Mouse (Mus musculus) neural tube, embryonic 12.5 days (tissue): ENCODE results near the gene Pax2. TPM values are rescaled to one million over a fixed set of nuclear protein-coding genes. Genes with fewer than 3 reads are reported as not detected.

ENCODE experiments used
- ATAC-seq: fragments of 200-750 bp; cut with Nextera tagmentation; 2 replicates; pipeline ENCODE4 v1.8.0; 2017; ENCODE audit warnings: low read depth, mild to moderate bottlenecking, moderate TSS enrichment, moderate library complexity; ENCODE audit not compliant: low FRiP score
- H3K27ac ChIP-seq: fragments of 300-500 bp; sonication (generic); 2 replicates; pipeline ENCODE4 v1.5.1; 2016
- H3K27me3 ChIP-seq: fragments of 300-500 bp; sonication (generic); replicated peaks from 2 replicates; pipeline ENCODE4 v1.6.1; 2016; ENCODE audit warnings: mild to moderate bottlenecking
- H3K36me3 ChIP-seq: fragments of 300-500 bp; sonication (generic); 2 replicates; pipeline ENCODE4 v1.6.1; 2016; ENCODE audit warnings: mild to moderate bottlenecking
- H3K4me1 ChIP-seq: fragments of 300-500 bp; sonication (generic); 2 replicates; pipeline ENCODE4 v1.6.1; 2016
- H3K4me2 ChIP-seq: fragments of 300-500 bp; sonication (generic); replicated peaks from 2 replicates; pipeline ENCODE4 v1.6.1; 2016; ENCODE audit warnings: mild to moderate bottlenecking
- H3K4me3 ChIP-seq: fragments of 300-500 bp; sonication (generic); 2 replicates; pipeline ENCODE4 v1.5.1; 2016
- H3K9ac ChIP-seq: fragments of 300-500 bp; sonication (generic); 2 replicates; pipeline ENCODE4 v1.6.1; 2016; ENCODE audit warnings: mild to moderate bottlenecking
- H3K9me3 ChIP-seq: fragments of 300-500 bp; sonication (generic); 2 replicates; pipeline ENCODE4 v1.6.1; 2016; ENCODE audit warnings: mild to moderate bottlenecking
- WGBS: fragments of 180-500 bp; shearing (Covaris S2); methylation state at CpG from one replicate; pipeline ENCODE4 v1.1.7; 2016; 5-methylcytosine and 5-hydroxymethylcytosine counted together
- polyA plus RNA-seq: library from polyadenylated mRNA; unstranded; fragments of >200 nt; fragmentation: Nextera tagmentation; extraction: Ambion mirVana; gene quantifications from 2 replicates; pipeline ENCODE4 v1.2.1, GENCODE M21; 2016

The Pax2 gene
- polyA plus RNA-seq, 1 experiment from 2014 or later: 21.9 TPM

DNA sequence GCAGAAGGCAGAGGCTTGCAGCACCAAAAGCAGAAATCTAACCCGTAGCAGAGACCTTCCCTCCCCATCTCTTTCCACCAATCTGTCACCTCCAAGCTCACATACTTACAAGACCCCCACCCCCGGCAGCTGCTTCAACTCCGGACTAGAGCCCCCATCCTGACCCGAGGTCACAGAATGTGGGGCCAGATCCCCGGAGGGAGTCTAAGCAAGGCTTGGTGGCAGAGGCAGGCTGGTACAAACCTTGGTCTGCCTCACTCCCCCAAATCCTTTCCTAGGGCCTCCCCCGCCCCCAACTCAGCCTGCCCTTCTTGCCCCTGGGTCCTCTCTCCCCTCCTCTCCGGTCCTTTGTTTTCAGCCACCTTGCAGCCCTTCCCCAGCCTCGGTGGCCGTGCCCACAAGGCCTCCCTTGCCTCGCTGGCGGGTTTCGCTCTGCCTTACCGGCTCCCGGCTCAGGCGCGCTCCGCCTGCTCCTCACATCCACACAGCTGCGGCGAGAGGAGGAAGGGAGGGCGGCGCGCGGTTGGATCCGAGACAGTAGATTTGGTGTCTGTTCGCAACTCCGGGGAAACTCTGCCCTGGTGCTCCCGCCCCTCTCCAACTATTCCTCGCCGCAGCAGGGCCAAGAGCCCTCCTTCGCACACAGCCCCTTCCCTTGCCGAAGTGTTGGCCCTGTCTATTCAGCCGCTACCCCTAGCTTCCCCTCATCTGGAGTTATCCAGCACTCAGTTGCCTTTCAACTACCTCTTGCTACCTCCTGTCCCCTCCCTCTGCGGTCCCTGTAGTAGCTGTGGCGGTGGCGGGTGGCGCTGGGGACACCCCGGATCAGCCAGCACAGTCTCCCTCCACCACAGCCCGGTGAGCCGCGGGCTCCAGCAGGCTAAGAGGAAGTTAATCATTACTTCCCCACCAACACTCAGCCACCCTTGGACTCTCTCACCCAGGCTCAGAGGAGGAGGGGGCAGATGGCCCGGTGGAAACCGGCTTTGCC lies 5.5 kb upstream of the Pax2 start:
- Histone ChIP-seq H3K27me3 (peaks cover 96% of the 10 kb centered on the region), H3K4me3 (peak overlapping the region; percentile 26), H3K36me3 (no peaks in the 10 kb centered on the region), H3K27ac (peak overlapping the region; percentile 75), H3K4me1 (peaks cover 27% of the 10 kb centered on the region), H3K9ac (peak overlapping the region; percentile 51), H3K4me2 (peak overlapping the region; percentile 53), H3K9me3 (no peaks in the 10 kb centered on the region)
- ATAC-seq: 0 out of 2 replicates have a peak, but pooled peaks have one; percentile 6
- under 1% methylated on average over 42 of the region's 42 CpGs for WGBS

DNA sequence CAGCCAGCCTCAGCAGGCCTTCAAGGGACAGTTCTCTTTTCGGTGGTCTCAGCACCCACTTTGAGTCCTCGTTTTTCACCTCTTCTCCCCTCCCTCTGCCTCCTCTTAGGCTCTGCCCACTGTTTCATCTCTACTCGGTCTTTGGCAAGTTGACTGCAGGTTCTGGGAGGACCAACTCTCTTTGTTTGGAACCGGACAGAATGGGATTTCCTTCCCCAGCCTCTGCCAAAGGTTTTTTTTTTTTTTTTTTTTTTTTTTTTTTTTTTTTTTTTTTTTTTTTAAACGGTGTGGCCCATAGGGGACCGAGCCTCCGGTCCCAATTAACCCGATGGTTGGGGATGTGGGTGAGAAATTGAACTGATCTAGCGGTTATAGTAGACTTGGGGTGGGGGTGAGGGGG lies 4.8 kb upstream of the Pax2 start:
- WGBS: under 1% methylated on average over 9 of the region's 9 CpGs
- H3K4me2 ChIP-seq: peak overlapping the region; percentile 53
- peak overlapping the region; percentile 51; the same call in 1 of the 2 replicates for H3K9ac ChIP-seq
- H3K9me3 ChIP-seq: no peaks in the 10 kb centered on the region
- H3K27ac ChIP-seq: peak overlapping the region; percentile 75; the same call in 1 of the 2 replicates
- H3K4me1 ChIP-seq: peaks cover 33% of the 10 kb centered on the region
- H3K4me3 ChIP-seq: peak overlapping the region; percentile 26
- H3K36me3 ChIP-seq: no peaks in the 10 kb centered on the region
- H3K27me3 ChIP-seq: peaks cover 96% of the 10 kb centered on the region
- no peak for ATAC-seq

DNA sequence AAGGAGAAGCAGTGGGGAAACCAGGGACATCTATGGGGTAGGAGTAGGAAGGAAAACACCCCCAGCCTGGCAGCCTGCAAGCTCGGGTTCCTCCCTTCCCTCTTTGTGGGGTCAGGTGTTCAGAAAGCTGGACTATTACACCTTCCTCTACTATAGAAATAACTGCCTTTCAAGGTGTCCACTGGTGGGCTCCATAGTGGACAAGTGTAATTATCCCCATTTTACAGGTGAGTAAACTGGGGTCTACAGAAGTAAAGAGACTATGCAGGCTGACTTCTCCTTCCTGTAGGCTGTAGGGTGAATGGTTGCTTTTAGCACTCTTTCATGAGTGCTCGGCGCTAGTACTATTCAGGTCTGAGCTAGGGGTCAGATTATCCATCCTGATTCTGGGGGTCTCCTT lies 4.3 kb upstream of the Pax2 start:
- H3K27ac ChIP-seq: peak overlapping the region; percentile 21

DNA sequence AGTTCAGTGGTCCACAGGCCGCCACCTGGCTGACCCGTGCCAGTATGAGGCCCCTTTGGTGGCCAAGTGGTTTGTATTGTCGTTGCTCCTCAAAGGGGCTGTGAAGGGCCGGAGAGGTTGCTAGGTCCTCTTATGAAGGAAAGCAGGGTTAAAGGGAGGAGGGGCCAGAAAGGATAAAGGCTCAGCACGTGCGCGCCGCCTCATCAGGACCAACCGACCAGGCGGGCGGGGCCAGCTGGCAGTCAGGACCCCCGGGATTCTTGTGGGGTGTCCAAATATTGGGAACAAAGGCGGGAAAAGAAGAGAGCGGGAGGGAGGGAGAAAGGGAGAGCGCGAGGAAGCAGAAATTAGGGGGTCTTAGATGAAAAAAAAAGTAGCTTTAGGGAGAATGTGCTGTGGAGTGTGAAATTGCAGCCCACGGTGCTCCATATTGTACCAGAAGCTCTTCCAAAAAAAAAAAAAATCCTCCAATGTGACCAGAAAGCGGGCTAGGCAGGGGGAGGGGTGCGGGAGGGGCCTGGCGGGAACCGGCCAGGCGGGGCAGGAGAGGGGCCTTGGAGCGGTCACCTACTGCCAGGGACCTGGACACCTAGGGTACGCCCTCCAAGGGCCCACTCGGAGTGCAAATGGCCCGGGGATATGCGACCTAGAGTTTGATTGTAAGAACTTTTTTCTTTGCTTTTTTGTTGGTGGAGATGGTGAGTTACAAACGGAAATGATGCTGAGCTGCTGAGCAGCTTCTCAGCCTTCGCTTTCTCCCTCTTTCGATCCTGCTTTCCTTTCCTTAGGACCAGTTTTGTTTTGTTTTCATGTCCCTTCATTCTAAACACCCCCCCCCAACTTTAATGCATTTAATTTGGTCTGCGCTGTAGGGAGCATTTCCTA lies 3.5 kb upstream of the Pax2 start:
- H3K4me1 ChIP-seq: peaks cover 37% of the 10 kb centered on the region
- peak overlapping the region; percentile 41 for H3K4me2 ChIP-seq
- peaks cover 98% of the 10 kb centered on the region for H3K27me3 ChIP-seq
- no peak for ATAC-seq
- WGBS: under 1% methylated on average over 31 of the region's 31 CpGs
- H3K27ac ChIP-seq: peak overlapping the region; percentile 21
- no peaks in the 10 kb centered on the region for H3K9me3 ChIP-seq
- H3K36me3 ChIP-seq: no peaks in the 10 kb centered on the region
- no peak overlapping the region; the same call in 1 of the 2 replicates for H3K9ac ChIP-seq
- H3K4me3 ChIP-seq: 0 out of 2 replicates have a peak overlapping the region, but pooled peaks have one; percentile 1

More for the DNA sequence above, 4.3 kb upstream of the Pax2 start:
- no peak overlapping the region for H3K9ac ChIP-seq
- WGBS: 3% methylated on average over 3 of the region's 3 CpGs
- H3K4me1 ChIP-seq: peaks cover 34% of the 10 kb centered on the region
- H3K9me3 ChIP-seq: no peaks in the 10 kb centered on the region
- H3K27me3 ChIP-seq: peaks cover 96% of the 10 kb centered on the region
- H3K4me3 ChIP-seq: no peak overlapping the region
- no peak for ATAC-seq
- peak overlapping the region; percentile 41 for H3K4me2 ChIP-seq
- no peaks in the 10 kb centered on the region for H3K36me3 ChIP-seq

DNA sequence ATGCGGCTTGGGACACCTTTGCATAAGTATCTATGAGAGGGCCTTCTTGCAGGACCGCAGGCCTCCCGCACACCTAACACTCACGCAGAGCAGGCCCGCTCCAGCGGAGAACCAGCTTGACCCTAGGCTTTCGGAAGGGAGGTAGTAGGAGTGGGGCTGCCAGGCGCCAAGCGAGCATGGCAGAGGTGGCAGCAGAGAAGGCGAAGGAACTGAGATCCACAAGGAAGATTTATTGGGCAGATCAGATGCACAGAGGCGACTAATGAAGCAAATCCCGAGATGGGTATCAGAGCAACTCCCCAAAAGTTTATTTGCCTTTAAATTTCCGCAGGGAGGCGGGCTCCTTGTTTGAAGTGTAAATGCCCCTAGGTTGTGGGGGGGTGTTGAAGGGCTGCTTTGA lies 2.5 kb upstream of the Pax2 start:
- Histone ChIP-seq H3K4me1 (peaks cover 38% of the 10 kb centered on the region), H3K4me3 (0 out of 2 replicates have a peak overlapping the region, but pooled peaks have one; percentile 1), H3K4me2 (peak overlapping the region; percentile 41), H3K27ac (no peak overlapping the region), H3K9me3 (no peaks in the 10 kb centered on the region), H3K27me3 (peaks cover 96% of the 10 kb centered on the region), H3K36me3 (no peaks in the 10 kb centered on the region), H3K9ac (no peak overlapping the region)
- ATAC-seq: no peak
- WGBS: under 1% methylated on average over 14 of the region's 14 CpGs

DNA sequence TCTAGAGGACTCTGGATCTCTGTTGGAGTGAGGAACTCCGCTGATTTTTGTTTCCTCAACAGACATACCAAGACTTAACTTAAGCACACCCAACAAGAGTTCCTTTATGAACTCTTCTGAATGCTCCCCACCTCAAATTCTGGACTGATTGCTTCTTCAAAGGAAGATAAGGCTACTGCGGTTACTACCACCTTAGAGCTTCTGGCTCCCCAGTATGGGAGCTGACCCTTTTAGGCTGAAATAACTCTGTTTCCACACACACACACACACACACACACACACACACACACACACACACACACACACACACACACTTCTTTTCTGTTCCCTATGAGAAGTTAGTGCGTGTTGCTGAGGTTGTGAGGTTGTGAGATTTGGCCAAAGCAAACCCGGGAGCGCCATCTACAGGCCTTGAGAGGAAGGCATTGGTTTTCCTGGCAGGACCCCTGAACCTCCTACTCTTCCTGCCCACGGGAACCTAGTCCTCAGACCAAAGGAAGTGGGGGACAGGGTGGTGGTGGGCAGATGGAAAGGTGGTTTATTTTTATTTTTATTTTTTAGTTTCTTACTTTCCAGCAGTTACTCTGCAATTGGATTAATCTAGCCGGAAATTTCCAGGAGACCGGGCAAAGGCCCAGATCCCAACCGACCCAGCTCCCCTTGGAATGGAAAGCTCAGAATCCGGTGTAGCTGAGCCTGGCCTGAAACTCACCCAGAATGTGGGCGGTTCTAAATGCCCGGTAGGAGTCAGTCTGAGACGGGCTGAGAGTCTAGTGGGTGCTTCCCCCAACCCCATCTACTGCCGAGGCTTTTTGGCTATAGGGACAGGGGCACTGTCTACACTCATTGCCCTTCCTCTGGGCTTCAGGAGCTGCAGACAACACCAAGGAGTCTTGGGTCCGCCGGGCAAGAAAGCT lies 1.1 kb upstream of the Pax2 start:
- 1% methylated on average over 16 of the region's 16 CpGs for whole genome bisulfite sequencing
- H3K4me1 ChIP-seq: peaks cover 38% of the 10 kb centered on the region
- peak overlapping the region; percentile 73 for H3K4me2 ChIP-seq
- peaks cover 94% of the 10 kb centered on the region for H3K27me3 ChIP-seq
- peak overlapping the region; percentile 53 for H3K4me3 ChIP-seq
- H3K27ac ChIP-seq: peak overlapping the region; percentile 60; the same call in 1 of the 2 replicates
- ATAC-seq: no peak
- no peaks in the 10 kb centered on the region for H3K9me3 ChIP-seq
- no peaks in the 10 kb centered on the region for H3K36me3 ChIP-seq
- no peak overlapping the region for H3K9ac ChIP-seq

DNA sequence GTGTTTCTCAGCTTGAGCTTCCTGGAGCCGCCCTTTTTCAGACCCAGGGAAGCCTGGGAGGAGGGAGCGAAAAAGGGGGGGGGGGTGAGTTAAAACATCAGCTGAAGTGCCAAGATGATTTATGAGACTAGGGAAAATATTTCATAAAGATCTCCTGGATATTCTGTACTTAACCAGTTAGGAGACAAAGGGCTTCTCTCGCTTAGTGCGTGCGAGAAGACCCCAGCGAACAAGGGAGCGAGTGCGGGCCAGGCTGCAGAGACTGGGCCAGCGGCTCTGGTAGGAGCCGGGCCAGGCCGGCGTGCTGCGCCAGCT lies 510 bp upstream of the Pax2 start:
- Histone ChIP-seq H3K27me3 (peaks cover 92% of the 10 kb centered on the region), H3K4me2 (peak overlapping the region; percentile 73), H3K9ac (peak overlapping the region; percentile 74), H3K36me3 (no peaks in the 10 kb centered on the region), H3K4me1 (peaks cover 34% of the 10 kb centered on the region), H3K27ac (peak overlapping the region; percentile 60), H3K4me3 (peak overlapping the region; percentile 53), H3K9me3 (no peaks in the 10 kb centered on the region)
- no peak for ATAC-seq
- 0% methylated on average over 13 of the region's 13 CpGs for WGBS

DNA sequence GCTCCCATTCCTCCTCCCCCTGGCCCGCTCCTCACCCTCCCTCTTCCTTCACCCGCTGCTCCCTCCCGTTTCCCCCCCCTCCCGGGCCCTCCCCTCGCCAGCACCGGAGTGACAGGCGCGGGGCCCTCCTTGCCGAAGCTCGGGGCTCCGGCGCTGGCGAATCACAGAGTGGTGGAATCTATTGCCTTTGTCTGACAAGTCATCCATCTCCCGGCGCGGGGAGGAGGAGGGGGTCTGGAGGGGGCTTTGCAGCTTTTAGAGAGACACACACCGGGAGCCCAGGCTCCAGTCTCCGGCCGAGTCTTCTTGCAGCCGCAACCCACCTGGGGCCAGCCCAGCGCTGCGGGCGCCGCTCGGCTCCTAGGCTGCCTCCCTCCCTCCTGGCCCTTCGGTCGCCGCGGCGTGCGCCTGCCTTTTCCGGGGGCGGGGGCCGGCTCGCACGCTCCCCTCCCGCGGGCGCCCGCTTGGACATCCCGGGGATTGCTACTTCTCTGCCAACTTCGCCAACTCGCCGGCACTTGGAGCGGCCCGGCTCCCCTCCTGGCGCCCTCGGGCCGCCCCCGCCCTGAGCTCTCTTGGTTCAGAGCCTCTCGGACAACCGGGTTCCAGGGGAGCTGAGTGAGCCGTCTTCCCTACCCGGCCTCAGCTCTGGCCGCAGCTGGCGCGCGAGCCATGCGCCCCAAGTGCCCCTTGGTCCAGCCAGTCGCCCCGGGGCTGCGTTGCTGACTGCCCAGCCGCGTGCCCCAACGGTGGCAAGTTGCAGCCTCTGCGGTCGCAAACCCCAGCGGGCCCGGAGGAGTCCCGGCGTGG lies 781 bp downstream of the Pax2 start:
- Histone ChIP-seq H3K4me2 (peak overlapping the region; percentile 73), H3K36me3 (no peaks in the 10 kb centered on the region), H3K4me1 (peaks cover 28% of the 10 kb centered on the region), H3K4me3 (peak overlapping the region; percentile 53), H3K9ac (peak overlapping the region; percentile 74), H3K27me3 (peaks cover 92% of the 10 kb centered on the region), H3K9me3 (no peaks in the 10 kb centered on the region), H3K27ac (peak overlapping the region; percentile 60)
- peak; percentile 80 for ATAC-seq
- under 1% methylated on average over 66 of the region's 71 CpGs for WGBS

DNA sequence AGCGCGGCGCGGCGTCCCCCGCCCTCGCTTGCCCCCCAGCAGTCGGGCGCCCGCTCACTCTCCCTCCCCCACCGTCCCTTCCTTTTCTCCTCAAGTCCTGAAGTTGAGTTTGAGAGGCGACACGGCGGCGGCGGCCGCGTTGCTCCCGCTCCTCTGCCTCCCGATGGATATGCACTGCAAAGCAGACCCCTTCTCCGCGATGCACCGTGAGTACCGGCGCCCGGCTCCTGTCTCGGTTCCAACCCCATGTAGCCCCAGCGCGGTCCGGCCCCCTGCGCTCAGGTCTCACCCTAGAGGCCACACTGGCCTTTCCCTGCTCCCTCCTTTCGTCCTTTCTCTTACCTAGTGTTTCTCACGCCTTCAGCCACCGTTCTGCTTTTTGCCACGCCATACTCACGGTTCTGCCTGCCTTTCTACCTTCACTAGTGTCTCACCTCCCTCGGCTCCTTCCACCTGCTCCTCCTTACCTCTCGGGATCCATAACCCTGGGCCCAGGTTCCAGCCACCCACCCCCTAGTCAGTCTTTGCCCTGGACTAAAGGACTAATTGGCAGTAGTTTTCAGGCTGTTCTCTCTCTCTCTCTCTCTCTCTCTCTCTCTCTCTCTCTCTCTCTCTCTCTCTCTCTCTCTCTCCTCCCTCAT lies 1.5 kb downstream of the Pax2 start:
- no peak for ATAC-seq
- Histone ChIP-seq H3K4me2 (peak overlapping the region; percentile 73), H3K27me3 (peaks cover 92% of the 10 kb centered on the region), H3K9ac (peak overlapping the region; percentile 74), H3K4me1 (peaks cover 31% of the 10 kb centered on the region), H3K4me3 (peak overlapping the region; percentile 53), H3K27ac (peak overlapping the region; percentile 60), H3K36me3 (no peaks in the 10 kb centered on the region), H3K9me3 (no peaks in the 10 kb centered on the region)
- WGBS: 1% methylated on average over 37 of the region's 38 CpGs

DNA sequence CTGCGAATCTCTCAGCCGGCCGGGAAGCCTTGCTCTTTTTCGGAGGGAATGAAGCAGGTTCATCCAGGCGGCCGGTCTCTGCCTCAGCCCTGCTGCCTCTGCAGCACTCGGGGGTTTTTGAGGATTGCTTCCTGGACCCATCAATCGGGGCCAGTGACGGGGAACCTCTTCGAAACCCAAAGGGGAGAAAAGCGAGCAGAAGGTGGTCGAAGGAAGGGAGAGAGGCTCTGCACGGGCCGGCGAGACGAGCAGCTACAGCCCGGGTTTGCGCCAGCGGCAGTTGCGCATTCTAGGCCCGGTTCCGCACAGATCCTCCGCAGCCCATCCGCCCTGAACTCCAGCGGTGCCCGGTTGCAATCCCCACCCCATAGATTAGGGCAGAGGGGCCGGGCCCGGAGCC lies 3.0 kb downstream of the Pax2 start:
- H3K4me3 ChIP-seq: peak overlapping the region; percentile 47
- under 1% methylated on average over 28 of the region's 28 CpGs for WGBS
- H3K4me2 ChIP-seq: peak overlapping the region; percentile 58
- H3K9me3 ChIP-seq: no peaks in the 10 kb centered on the region
- peaks cover 92% of the 10 kb centered on the region for H3K27me3 ChIP-seq
- H3K36me3 ChIP-seq: no peaks in the 10 kb centered on the region
- peak overlapping the region; percentile 66 for H3K9ac ChIP-seq
- H3K27ac ChIP-seq: 0 out of 2 replicates have a peak overlapping the region, but pooled peaks have one; percentile 26
- no peak for ATAC-seq
- H3K4me1 ChIP-seq: peaks cover 28% of the 10 kb centered on the region
